Mouse (Mus musculus): ENCODE results near the gene Rnpep. TPM values are rescaled to one million over a fixed set of nuclear protein-coding genes. Genes with fewer than 3 reads are reported as not detected.

Rnpep gene
- 83.0 and 119 TPM in 2 replicates for polyA plus RNA-seq (2012)

GRCm38 (mm10) chr1:135283826-135284291, at the start of gene Rnpep:
Gene Rnpep (minus strand): TSS chr1:135284084.

GRCm38 (mm10) chr1:135324571-135324970, 40.7 kb upstream of the Rnpep start, which contains the start of gene Lmod1:
Gene Lmod1 (plus strand): TSS chr1:135324807.

GRCm38 (mm10) chr1:135313284-135314031, 29.6 kb upstream of the Rnpep start, which contains the start of gene Timm17a:
Gene Timm17a (minus strand): TSS chr1:135313778.

GRCm38 (mm10) chr1:135258380-135259127, 25.3 kb downstream of the Rnpep start, which contains the start of gene Elf3:
Gene Elf3 (minus strand): TSS chr1:135258568.

Other genes starting within 250 kb of the Rnpep start
- gene Lgr6, start 178.8 kb downstream of the Rnpep start, polyA plus RNA-seq (2012) = 0.03 TPM in 1 of 2 replicates, not detected in the other
- 136 and 153 TPM in 2 replicates for gene Ptpn7, start 151.4 kb downstream of the Rnpep start, polyA plus RNA-seq (2012)
- gene Arl8a, start 137.3 kb downstream of the Rnpep start, polyA plus RNA-seq (2012) = 68.3 and 85.1 TPM in 2 replicates
- gene Gpr37l1, start 116.4 kb downstream of the Rnpep start, polyA plus RNA-seq (2012) = not detected in 2 replicates
- gene Elf3, start 25.5 kb downstream of the Rnpep start, polyA plus RNA-seq (2012) = 0.05 and 0.15 TPM in 2 replicates
- 0.67 and 1.7 TPM in 2 replicates for gene Timm17a, start 29.7 kb upstream of the Rnpep start, polyA plus RNA-seq (2012)
- not detected in 2 replicates for gene Lmod1, start 40.7 kb upstream of the Rnpep start, polyA plus RNA-seq (2012)
- 0.03 and 0.18 TPM in 2 replicates for gene Shisa4, start 91.2 kb upstream of the Rnpep start, polyA plus RNA-seq (2012)
- gene Ipo9, start 146.4 kb upstream of the Rnpep start, polyA plus RNA-seq (2012) = 15.5 and 15.8 TPM in 2 replicates

Data from megakaryocyte-erythroid progenitor cell, adult 5 weeks (primary cell).